Mouse (Mus musculus) kidney, embryonic 16.5 days (tissue): ENCODE results near the gene Hspa12a. TPM values are rescaled to one million over a fixed set of nuclear protein-coding genes. Genes with fewer than 3 reads are reported as not detected.

Source experiments
- ATAC-seq: fragments of 200-750 bp; cut with Nextera tagmentation; 2 replicates; pipeline ENCODE4 v1.8.0; 2017; ENCODE audit warnings: moderate TSS enrichment; ENCODE audit not compliant: low FRiP score, low TSS enrichment
- H3K27ac ChIP-seq: fragments of 300-500 bp; sonication (generic); 2 replicates; pipeline ENCODE4 v1.5.1; 2014; ENCODE audit warnings: low read length
- H3K27me3 ChIP-seq: fragments of 300-500 bp; sonication (generic); 2 replicates; pipeline ENCODE4 v1.6.1; 2014; ENCODE audit warnings: low read length, control low read depth, mixed read lengths; ENCODE audit not compliant: insufficient read depth
- H3K36me3 ChIP-seq: fragments of 300-500 bp; sonication (generic); 2 replicates; pipeline ENCODE4 v1.6.1; 2014; ENCODE audit warnings: low read length, control low read depth, mixed read lengths; ENCODE audit not compliant: insufficient read depth
- H3K4me1 ChIP-seq: fragments of 300-500 bp; sonication (generic); 2 replicates; pipeline ENCODE4 v1.6.1; 2014; ENCODE audit warnings: low read length, control low read depth, mixed read lengths; ENCODE audit not compliant: insufficient read depth
- H3K4me2 ChIP-seq: fragments of 300-500 bp; sonication (generic); replicated peaks from 2 replicates; pipeline ENCODE4 v1.6.1; 2014; ENCODE audit warnings: low read depth, low read length
- H3K4me3 ChIP-seq: fragments of 300-500 bp; sonication (generic); 2 replicates; pipeline ENCODE4 v1.5.1; 2014; ENCODE audit warnings: mild to moderate bottlenecking, low read length
- H3K9ac ChIP-seq: fragments of 300-500 bp; sonication (generic); replicated peaks from 2 replicates; pipeline ENCODE4 v1.6.1; 2014; ENCODE audit warnings: low read length
- H3K9me3 ChIP-seq: fragments of 300-500 bp; sonication (generic); 2 replicates; pipeline ENCODE4 v1.6.1; 2016; ENCODE audit warnings: low read length, control low read depth
- WGBS: fragments of 180-500 bp; shearing (Covaris S2); extraction: QIAGEN DNeasy Blood & Tissue Kit; methylation state at CpG from one replicate; pipeline ENCODE4 v1.1.7; 2014; 5-methylcytosine and 5-hydroxymethylcytosine counted together
- polyA plus RNA-seq: library from polyadenylated mRNA; unstranded; fragments of >200 nt; fragmentation: Nextera tagmentation; extraction: Ambion mirVana; gene quantifications from 2 replicates; pipeline ENCODE4 v1.2.1, GENCODE M21; 2015

Gene Hspa12a
- polyA plus RNA-seq, 1 experiment from 2014 or later, result 18.1 TPM

DNA sequence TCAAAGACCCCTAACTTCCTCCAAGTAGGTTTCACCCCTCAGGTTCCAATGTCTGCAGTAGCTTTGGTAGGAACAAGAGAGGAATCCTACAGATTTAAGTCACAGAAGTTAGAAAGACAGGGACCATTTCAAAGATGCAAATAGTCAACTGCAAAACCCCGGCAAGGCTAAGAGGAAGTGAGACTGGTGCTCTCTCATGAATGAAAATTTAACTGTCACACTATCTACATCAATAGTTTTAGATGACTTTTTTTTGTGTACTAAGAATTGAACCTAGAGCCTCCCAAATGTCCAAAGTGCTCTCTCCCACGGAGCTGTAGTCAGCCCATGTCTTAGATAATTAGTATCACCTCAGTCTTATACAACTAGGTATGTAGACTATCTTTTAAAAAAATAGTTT lies 110.5 kb downstream of the Hspa12a start:
- H3K27me3 ChIP-seq, result no peaks in the 10 kb centered on the region
- H3K9ac ChIP-seq, result no peak overlapping the region
- no peak for ATAC-seq
- H3K4me3 ChIP-seq, result no peak overlapping the region
- H3K9me3 ChIP-seq, result no peaks in the 10 kb centered on the region
- no peak overlapping the region for H3K4me2 ChIP-seq
- peaks cover 15% of the 10 kb centered on the region for H3K4me1 ChIP-seq
- WGBS, result 63% methylated on average over 2 of the region's 2 CpGs
- H3K36me3 ChIP-seq, result no peaks in the 10 kb centered on the region
- H3K27ac ChIP-seq, result 0 out of 2 replicates have a peak overlapping the region, but pooled peaks have one; percentile 22

GRCm38 (mm10) chr19:58831280-58831922 lies 112.1 kb downstream of the Hspa12a start:
- no peaks in the 10 kb centered on the region for H3K36me3 ChIP-seq
- H3K4me3 ChIP-seq, result no peak overlapping the region
- WGBS, result 92% methylated on average over 9 of the region's 9 CpGs
- no peak for ATAC-seq
- H3K4me1 ChIP-seq, result peaks cover 15% of the 10 kb centered on the region
- H3K4me2 ChIP-seq, result no peak overlapping the region
- no peaks in the 10 kb centered on the region for H3K27me3 ChIP-seq
- no peak overlapping the region for H3K9ac ChIP-seq
- H3K27ac ChIP-seq, result no peak overlapping the region
- no peaks in the 10 kb centered on the region for H3K9me3 ChIP-seq

DNA sequence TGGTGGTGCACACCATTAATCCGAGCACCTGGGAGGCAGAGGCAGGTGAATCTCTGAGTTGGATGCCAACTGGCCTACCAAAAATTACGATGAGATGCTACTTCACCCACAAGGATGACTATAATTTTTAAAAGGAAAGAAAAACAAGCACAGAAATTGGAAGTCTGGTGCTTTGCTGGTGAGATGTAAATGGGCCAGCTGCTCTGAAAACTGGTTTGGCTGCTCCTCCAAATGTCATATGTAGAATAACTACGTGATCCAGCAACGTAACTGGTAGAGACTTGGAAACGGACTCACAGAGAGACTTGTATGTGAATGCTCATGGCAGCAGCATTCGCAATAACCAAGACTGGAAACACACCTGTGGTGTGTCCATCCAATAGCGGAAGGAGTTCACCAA lies 113.3 kb downstream of the Hspa12a start:
- 91% methylated on average over 7 of the region's 7 CpGs for WGBS
- H3K36me3 ChIP-seq, result no peaks in the 10 kb centered on the region
- no peak overlapping the region for H3K4me2 ChIP-seq
- no peak for ATAC-seq
- no peak overlapping the region for H3K9ac ChIP-seq
- no peaks in the 10 kb centered on the region for H3K27me3 ChIP-seq
- no peak overlapping the region for H3K4me3 ChIP-seq
- peaks cover 15% of the 10 kb centered on the region for H3K4me1 ChIP-seq
- H3K9me3 ChIP-seq, result no peaks in the 10 kb centered on the region
- H3K27ac ChIP-seq, result no peak overlapping the region

DNA sequence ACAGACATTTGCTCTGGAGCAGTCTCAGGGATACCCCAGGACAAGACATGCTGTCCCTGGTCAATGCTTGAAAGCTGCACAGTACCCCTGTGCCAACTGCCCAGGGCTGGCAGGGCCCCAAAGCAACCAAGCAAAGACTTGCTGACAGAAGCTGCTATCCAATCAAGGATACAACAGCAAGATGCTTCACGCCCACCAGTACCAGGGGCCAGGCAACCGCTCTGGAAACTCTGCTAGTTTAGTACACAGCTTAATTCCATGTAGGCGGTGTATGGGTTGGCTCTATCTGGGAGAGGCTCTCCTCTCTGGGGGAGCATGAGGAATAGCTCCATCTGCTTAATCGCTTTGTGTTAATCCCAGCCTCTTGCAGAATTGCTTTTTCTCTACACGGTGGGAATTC lies 113.9 kb downstream of the Hspa12a start:
- H3K36me3 ChIP-seq, result peaks cover 5% of the 10 kb centered on the region; the same call in 1 of the 2 replicates
- 88% methylated on average over 5 of the region's 5 CpGs for whole genome bisulfite sequencing
- H3K4me3 ChIP-seq, result no peak overlapping the region
- ATAC-seq, result no peak
- H3K4me2 ChIP-seq, result no peak overlapping the region
- peaks cover 14% of the 10 kb centered on the region for H3K4me1 ChIP-seq
- no peak overlapping the region for H3K27ac ChIP-seq
- H3K9me3 ChIP-seq, result no peaks in the 10 kb centered on the region
- no peak overlapping the region for H3K9ac ChIP-seq
- no peaks in the 10 kb centered on the region for H3K27me3 ChIP-seq

DNA sequence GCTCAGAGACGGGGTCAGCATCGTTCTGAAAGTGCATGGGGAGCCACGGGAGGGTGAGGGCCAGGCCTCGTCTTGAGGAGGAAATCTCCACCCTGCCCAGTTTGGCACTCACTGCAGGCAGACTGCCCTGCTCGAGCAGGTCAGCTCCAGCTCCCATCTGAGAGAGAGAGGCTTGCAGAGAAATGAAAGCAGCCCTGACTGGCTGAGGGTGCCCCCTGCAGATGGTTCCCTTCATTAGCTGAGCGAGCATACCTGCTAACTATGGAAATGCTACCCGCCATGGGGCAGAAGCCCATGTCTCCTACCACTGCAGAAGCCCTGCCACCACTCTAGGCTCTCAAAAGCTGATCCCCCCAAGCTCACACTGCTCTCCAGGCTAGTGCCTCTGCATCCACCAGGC lies 115.8 kb downstream of the Hspa12a start:
- Histone ChIP-seq H3K36me3 (peaks cover 7% of the 10 kb centered on the region; the same call in 1 of the 2 replicates), H3K4me1 (peaks cover under 1% of the 10 kb centered on the region; the same call in 1 of the 2 replicates), H3K27me3 (no peaks in the 10 kb centered on the region), H3K9ac (no peak overlapping the region), H3K4me3 (no peak overlapping the region), H3K4me2 (no peak overlapping the region), H3K27ac (no peak overlapping the region), H3K9me3 (no peaks in the 10 kb centered on the region)
- 61% methylated on average over 7 of the region's 7 CpGs for WGBS
- no peak for ATAC-seq

DNA sequence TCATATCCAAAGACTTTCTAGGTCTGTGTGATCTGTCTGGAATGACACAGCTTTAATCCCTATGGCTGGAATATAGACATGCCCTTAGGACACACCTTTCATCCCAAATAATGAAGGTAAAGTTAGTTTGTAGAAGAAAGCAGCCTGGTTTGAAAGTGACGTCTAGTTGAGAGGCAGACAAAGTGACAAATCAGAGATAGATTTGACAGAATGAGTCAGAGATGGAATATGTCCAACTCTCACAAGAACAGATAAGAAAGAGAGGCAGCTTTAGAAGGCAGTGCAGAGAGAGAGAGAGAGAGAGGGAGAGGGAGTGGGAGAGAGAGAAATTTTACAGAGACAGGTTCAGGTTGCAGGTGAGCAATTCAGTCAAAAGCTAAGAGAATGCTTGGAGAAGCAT lies 119.1 kb downstream of the Hspa12a start:
- Histone ChIP-seq H3K4me1 (peaks cover 11% of the 10 kb centered on the region; the same call in 1 of the 2 replicates), H3K4me2 (no peak overlapping the region), H3K27ac (no peak overlapping the region), H3K9me3 (no peaks in the 10 kb centered on the region), H3K9ac (no peak overlapping the region), H3K36me3 (peaks cover 7% of the 10 kb centered on the region; the same call in 1 of the 2 replicates), H3K27me3 (no peaks in the 10 kb centered on the region), H3K4me3 (no peak overlapping the region)
- WGBS, result 68% methylated on average over 1 of the region's 1 CpGs
- ATAC-seq, result no peak

GRCm38 (mm10) chr19:58823301-58823700 lies 120.2 kb downstream of the Hspa12a start:
- Histone ChIP-seq H3K4me2 (no peak overlapping the region), H3K27me3 (no peaks in the 10 kb centered on the region), H3K4me3 (no peak overlapping the region), H3K9ac (no peak overlapping the region), H3K4me1 (peaks cover 21% of the 10 kb centered on the region; the same call in 1 of the 2 replicates), H3K36me3 (peaks cover 7% of the 10 kb centered on the region; the same call in 1 of the 2 replicates), H3K27ac (no peak overlapping the region), H3K9me3 (no peaks in the 10 kb centered on the region)
- no peak for ATAC-seq
- 84% methylated on average over 3 of the region's 3 CpGs for WGBS

- H3K4me3 ChIP-seq, result no peak overlapping the region
- H3K4me2 ChIP-seq, result no peak overlapping the region
- peaks cover 21% of the 10 kb centered on the region; the same call in 1 of the 2 replicates for H3K4me1 ChIP-seq
- H3K9me3 ChIP-seq, result no peaks in the 10 kb centered on the region
- no peak overlapping the region for H3K9ac ChIP-seq
- H3K27ac ChIP-seq, result no peak overlapping the region
- H3K27me3 ChIP-seq, result no peaks in the 10 kb centered on the region
- ATAC-seq, result no peak
- H3K36me3 ChIP-seq, result peaks cover 7% of the 10 kb centered on the region; the same call in 1 of the 2 replicates
- 44% methylated on average over 20 of the region's 20 CpGs for WGBS
These were observed 120.8 kb downstream of the Hspa12a start for GRCm38 (mm10) chr19:58822454-58823200.

GRCm38 (mm10) chr19:58818571-58819415 lies 124.7 kb downstream of the Hspa12a start:
- Histone ChIP-seq H3K27me3 (no peaks in the 10 kb centered on the region), H3K4me3 (no peak overlapping the region), H3K4me1 (peaks cover 26% of the 10 kb centered on the region), H3K27ac (peak overlapping the region; percentile 20; the same call in 1 of the 2 replicates), H3K9me3 (no peaks in the 10 kb centered on the region), H3K36me3 (no peaks in the 10 kb centered on the region), H3K9ac (no peak overlapping the region), H3K4me2 (no peak overlapping the region)
- 0 out of 2 replicates have a peak, but pooled peaks have one; percentile 24 for ATAC-seq
- 68% methylated on average over 14 of the region's 14 CpGs for WGBS
